Mouse (Mus musculus) bone marrow macrophage, adult 2 months (primary cell): ENCODE measurements around the gene Vti1a. TPM values are rescaled to one million over a fixed set of nuclear protein-coding genes. Genes with fewer than 3 reads are reported as not detected.

Experiments used
- H3K27ac ChIP-seq: 2 replicates; pipeline ENCODE4 v1.5.1; 2012; ENCODE audit warnings: low read depth, low read length; ENCODE audit not compliant: insufficient read depth
- H3K4me1 ChIP-seq: 2 replicates; pipeline ENCODE4 v1.6.1; 2012; ENCODE audit warnings: low read length; ENCODE audit not compliant: control insufficient read depth, insufficient read depth
- H3K4me3 ChIP-seq: 2 replicates; pipeline ENCODE4 v1.5.1; 2012; ENCODE audit warnings: mild to moderate bottlenecking, low read length, moderate library complexity; ENCODE audit not compliant: insufficient read depth
- CTCF ChIP-seq: IDR thresholded peaks from 2 replicates; pipeline ENCODE4 v1.5.1; 2012; ENCODE audit warnings: low read depth, mild to moderate bottlenecking, low read length, moderate library complexity
- POLR2A ChIP-seq: IDR thresholded peaks from 2 replicates; pipeline ENCODE4 v1.6.1; 2012; ENCODE audit warnings: mild to moderate bottlenecking, low read depth, low read length, borderline replicate concordance
- polyA plus RNA-seq: library from polyadenylated mRNA; stranded (reverse); fragments of >200 nt; gene quantifications from 2 replicates; pipeline ENCODE4 v1.2.4, GENCODE M21; 2012; ENCODE audit not compliant: missing spikeins, insufficient read depth, insufficient read length

Vti1a gene
- polyA plus RNA-seq, 1 experiment, result 31.7 TPM

- Histone ChIP-seq H3K4me1 (no peaks in the 10 kb centered on the region), H3K27ac (no peak overlapping the region), H3K4me3 (no peak overlapping the region)
- TF ChIP-seq CTCF (no peak), POLR2A (no peak)
Measured at GRCm38 (mm10) chr19:55335881-55336280, 19.8 kb downstream of the Vti1a start.

GRCm38 (mm10) chr19:55336441-55336840 is 20.3 kb downstream of the Vti1a start:
- H3K4me3 ChIP-seq, result no peak overlapping the region
- no peak for TF ChIP-seq POLR2A
- no peak for TF ChIP-seq CTCF
- no peak overlapping the region for H3K27ac ChIP-seq
- H3K4me1 ChIP-seq, result no peaks in the 10 kb centered on the region

- no peak for TF ChIP-seq CTCF
- no peak for TF ChIP-seq POLR2A
- Histone ChIP-seq H3K27ac (no peak overlapping the region), H3K4me3 (no peak overlapping the region), H3K4me1 (no peaks in the 10 kb centered on the region)
Measured at GRCm38 (mm10) chr19:55337066-55337465, 21.0 kb downstream of the Vti1a start.

GRCm38 (mm10) chr19:55337664-55338063 is 21.6 kb downstream of the Vti1a start:
- TF ChIP-seq CTCF, result no peak
- no peak for TF ChIP-seq POLR2A
- Histone ChIP-seq H3K27ac (no peak overlapping the region), H3K4me3 (no peak overlapping the region), H3K4me1 (no peaks in the 10 kb centered on the region)

GRCm38 (mm10) chr19:55340521-55340920 is 24.4 kb downstream of the Vti1a start:
- TF ChIP-seq CTCF, result no peak
- TF ChIP-seq POLR2A, result no peak
- Histone ChIP-seq H3K4me3 (no peak overlapping the region), H3K27ac (no peak overlapping the region), H3K4me1 (no peaks in the 10 kb centered on the region)

- H3K4me1 ChIP-seq, result no peaks in the 10 kb centered on the region
- no peak overlapping the region for H3K27ac ChIP-seq
- no peak overlapping the region for H3K4me3 ChIP-seq
- TF ChIP-seq POLR2A (no peak), CTCF (no peak)
Measured at GRCm38 (mm10) chr19:55341377-55341776, 25.3 kb downstream of the Vti1a start.

- Histone ChIP-seq H3K4me3 (no peak overlapping the region), H3K4me1 (no peaks in the 10 kb centered on the region), H3K27ac (no peak overlapping the region)
- TF ChIP-seq CTCF, result no peak
- no peak for TF ChIP-seq POLR2A
Measured at GRCm38 (mm10) chr19:55342423-55342822, 26.3 kb downstream of the Vti1a start.

GRCm38 (mm10) chr19:55343274-55343673 is 27.2 kb downstream of the Vti1a start:
- no peak overlapping the region for H3K27ac ChIP-seq
- no peak for TF ChIP-seq POLR2A
- no peak for TF ChIP-seq CTCF
- H3K4me1 ChIP-seq, result no peaks in the 10 kb centered on the region; the same call in 1 of the 2 replicates
- H3K4me3 ChIP-seq, result no peak overlapping the region

GRCm38 (mm10) chr19:55348187-55348586 is 32.1 kb downstream of the Vti1a start:
- H3K4me3 ChIP-seq, result no peak overlapping the region
- no peak for TF ChIP-seq CTCF
- TF ChIP-seq POLR2A, result no peak

GRCm38 (mm10) chr19:55350673-55351378 is 34.7 kb downstream of the Vti1a start:
- TF ChIP-seq POLR2A, result no peak
- Histone ChIP-seq H3K27ac (no peak overlapping the region), H3K4me3 (no peak overlapping the region), H3K4me1 (no peaks in the 10 kb centered on the region; the same call in 1 of the 2 replicates)

More at GRCm38 (mm10) chr19:55348187-55348586, 32.1 kb downstream of the Vti1a start:
- Histone ChIP-seq H3K4me1 (no peaks in the 10 kb centered on the region; the same call in 1 of the 2 replicates), H3K27ac (no peak overlapping the region)
